Mouse (Mus musculus): Measurements from ENCODE around the gene Gstm4.
"Not testable (repeated sequence)": the region's sequence is repeated elsewhere in the genome, so short reads cannot be mapped to it uniquely, and the experiment has no call there.

The Gstm4 gene

DNA sequence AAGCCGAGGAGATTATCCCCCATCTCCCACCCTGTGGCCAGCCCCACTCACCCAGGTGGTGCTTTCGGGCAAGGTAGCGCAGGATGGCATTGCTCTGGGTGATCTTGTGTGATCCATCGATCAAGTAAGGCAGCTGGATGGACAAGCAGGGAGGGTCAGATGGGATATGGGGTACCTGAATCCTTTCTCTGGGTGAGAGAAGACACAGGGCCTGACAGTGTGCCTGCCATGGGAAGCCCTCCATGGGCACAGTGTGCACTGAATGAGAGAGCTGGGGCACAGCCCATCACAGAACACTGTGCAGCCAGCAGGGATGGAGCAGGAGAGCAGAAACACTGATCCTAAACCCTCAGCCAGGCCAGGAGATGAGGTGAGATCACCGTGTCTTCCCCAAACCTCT, 28.2 kb downstream of the Gstm4 start:
- not testable (repeated sequence) for DNase-seq

DNA sequence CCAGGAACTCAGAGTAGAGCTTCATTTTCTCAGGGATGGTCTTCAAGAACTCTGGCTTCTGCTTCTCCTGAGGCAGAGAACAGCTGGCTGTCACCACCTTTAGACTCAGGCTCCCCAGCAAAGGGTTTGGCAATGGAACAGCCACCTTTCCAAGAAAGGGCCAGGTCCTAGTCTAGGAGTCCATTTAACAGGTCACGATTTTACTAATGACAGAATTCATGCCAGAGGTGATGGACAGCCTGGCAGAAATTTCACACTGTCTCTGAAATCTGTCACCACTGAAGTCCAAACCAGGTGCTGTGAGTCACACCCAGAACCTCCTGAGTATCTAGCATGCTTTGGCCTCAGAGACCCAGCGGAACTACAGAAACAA, 29.7 kb downstream of the Gstm4 start:
- DNase-seq, result peak; percentile 24 to 55

DNA sequence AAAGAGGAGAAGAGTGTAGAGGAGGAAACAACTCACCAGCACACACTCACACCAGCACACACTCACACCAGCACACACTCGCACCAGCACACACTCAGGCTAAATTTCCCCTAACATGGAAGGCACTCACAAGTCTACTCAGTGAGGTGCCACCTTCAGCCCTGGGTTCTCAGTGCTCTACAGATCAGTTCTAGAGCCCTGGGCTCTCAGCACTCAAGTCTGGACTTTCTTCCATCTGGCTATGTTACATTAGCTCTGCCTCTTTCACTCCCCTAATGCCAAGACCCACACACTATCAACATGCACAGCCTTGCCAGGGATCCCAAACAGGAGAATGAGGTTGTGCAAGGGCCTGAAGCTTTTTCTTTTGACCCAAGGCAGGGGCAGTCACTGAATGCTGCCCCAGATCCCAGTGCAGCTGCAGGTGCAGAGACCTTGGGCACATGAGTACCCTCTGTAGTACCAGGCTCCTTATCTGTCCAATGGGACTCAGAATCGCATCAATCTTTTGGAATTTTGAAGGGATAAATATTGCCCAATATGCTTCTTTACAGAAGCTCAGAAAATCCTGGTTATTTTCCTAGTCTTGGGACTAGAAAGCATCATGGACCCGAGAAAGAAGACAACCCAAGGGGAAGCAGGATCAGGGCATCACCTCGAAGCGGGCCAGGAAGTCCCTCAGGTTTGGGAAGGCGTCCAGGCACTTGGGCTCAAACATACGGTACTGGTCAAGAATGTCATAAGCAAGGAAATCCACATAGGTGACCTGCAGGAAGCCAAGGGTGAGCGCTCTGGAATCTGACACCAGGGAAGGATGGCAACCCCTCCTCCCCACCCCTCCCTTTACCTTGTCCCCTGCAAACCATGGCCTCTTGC, 30.4 kb downstream of the Gstm4 start:
- no peak for DNase-seq

DNA sequence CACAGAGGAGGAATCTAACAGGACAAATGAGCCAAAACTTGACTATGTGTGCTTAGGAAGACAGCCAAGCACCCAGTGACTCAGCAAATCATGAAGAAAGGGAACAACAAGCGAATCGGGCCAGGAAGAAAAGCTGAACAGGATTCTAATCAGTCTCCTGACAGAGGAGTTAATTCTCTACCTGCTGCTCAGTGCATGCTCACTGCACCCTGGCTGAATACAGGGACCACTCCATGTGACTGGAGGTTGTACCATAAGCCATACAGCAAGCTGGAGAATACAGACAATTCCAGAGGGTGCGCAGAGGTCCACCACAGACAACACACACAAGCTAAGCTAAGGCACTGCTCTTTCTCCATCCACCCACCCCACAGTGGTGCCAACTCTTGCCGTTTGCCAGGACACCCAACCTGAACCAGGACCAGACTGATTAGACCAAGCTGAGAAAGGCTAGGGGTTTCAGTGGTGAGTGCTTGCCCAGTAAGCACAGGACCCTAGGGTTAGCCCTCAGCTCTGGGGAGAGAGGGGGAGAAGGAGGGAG, 31.3 kb downstream of the Gstm4 start:
- DNase-seq, result peak; percentile 73 to 80

DNA sequence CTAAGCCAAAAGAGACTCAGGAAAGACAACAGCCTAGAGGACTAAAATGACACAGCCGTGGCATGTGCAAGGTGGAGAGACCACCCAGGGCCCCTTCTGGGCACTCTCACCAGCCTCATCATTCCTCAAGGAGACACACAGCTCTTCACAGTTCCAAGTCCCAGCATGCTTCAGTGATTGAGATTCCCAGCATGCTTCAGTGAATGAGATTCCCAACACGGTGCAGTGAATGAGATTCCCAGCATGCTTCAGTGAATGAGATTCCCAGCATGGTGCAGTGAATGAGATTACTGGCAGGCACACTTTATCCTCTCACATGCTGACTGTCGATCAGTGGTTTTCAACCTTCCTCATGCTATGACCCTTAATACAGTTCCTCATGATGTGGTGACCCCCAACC, 33.1 kb downstream of the Gstm4 start:
- DNase-seq, result no peak

DNA sequence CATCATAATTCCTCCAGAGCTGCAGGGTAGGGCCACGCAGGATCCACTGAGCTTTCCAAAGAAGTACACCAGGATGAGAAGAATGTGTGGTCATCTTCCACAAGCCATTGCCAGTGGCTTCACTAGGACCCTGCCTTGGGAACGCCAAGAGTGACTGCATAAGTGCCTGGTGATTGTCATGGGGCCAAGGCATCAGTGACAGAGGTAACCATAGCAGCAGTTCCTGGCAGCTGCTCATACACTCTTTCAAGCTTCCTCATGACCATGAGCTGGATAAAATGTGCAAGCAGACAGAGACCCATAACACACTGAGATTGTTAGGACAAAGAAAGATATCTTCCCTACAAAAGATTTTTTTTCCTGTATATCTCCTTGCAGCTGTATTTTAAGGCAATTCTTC, 34.4 kb downstream of the Gstm4 start:
- DNase-seq, result no peak

DNA sequence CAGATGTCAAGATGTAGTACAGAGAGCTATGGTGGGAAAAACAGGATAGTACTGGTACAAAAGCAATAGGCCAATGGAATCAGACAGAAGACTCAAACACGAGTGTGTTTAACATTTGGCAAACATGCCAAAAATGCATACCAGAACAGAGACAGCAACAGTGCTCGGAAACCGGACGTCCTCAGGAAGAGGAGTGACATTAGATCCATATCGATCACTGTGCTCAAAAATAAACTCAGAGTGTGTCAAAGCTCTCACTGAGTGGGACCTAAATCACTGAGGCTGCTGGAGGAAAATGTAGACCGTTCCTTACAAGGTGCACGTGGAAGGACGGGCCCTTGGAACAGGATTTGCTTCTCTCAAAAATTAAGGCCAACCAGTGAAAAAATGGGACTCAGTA, 42.7 kb downstream of the Gstm4 start:
- peak in 1 of 2 experiments; percentile 42 for DNase-seq

DNA sequence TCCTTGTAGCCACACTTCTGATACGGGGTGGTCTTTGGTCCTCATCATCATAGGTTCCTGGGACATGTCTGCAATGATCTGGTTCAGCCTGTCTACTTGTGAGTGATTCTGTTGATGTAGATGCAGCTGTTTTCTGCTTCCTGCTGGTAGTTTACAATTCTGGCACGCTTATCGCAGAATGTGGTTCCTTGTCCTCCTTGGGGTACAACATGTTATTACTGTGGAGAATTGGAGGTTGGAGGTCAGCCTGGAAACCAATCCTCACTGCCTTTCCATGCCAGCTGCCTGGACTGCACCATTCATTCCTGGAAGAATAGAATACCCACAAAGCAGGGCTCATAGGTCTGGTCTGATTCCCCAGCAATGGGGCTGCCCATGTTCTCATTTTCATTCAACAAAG, 45.2 kb downstream of the Gstm4 start:
- no peak for DNase-seq

DNA sequence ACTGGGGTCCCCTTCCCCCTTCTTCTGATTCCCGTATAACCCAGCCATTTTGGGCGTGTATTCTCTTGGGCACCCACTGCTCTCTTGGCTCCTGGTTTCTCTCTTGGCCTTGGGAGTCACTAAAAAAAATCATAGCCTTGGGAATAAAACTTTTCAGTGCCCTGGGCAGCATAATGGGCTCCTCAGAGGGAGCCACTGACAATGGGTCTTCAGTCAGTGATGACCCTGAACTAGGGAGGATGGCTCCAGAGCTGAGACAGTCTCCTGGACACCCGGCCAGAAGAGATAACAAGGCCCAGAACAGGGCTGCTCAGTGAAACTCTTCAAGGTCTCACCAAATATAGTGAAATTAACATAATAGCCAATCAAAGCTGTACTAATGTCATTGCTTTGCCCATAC, 46.1 kb downstream of the Gstm4 start:
- DNase-seq, result no peak

DNA sequence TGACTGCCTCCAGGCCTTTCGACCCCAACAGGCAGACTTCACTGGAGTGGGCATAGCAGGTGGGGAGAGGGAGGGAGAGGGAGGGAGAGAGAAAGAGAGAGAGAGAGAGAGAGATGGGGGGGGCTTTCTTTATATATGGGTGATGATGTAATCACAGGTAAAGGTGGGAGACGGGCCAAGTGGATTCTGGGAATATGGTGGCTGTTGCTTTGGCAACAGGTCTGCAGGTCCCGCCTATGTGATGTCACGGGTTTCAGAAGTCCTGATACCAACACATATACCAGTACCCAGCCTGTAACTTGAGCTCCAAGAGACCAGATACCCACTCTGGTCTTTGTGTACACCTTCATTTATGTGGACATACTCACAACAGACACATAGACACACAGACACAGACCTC, 48.1 kb downstream of the Gstm4 start:
- DNase-seq, result no peak

DNA sequence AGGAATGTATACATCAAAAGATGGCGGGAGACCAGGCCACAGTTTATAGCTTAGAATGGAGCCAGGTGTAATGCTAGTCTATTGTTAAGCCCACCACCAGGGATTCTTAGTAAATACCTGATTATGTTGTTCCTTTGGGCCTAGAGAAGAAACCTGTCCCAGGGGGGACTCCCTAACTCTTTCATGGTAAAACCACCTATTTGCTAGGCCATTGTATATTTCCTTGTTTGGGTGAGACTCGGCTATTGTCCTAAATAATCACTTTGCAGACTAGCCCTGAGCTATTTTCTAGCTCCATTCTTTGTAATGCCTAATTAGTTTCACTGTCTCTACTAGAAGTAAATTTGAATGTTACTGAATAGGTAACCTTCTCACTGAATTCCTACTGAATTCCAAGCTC, 48.7 kb downstream of the Gstm4 start:
- not testable (repeated sequence) for DNase-seq
